Mouse (Mus musculus) layer of hippocampus, adult 11-12 months (tissue): ENCODE results near the gene Gm27029.
"Not testable (repeated sequence)": the region's sequence is repeated elsewhere in the genome, so short reads cannot be mapped to it uniquely, and the experiment has no call there.

ENCODE experiments used
- DNase-seq: peaks from one replicate; pipeline ENCODE4 v3.0.0; 2022; ENCODE audit warnings: low spot score

Gm27029 gene

GRCm38 (mm10) chr11:101424105-101424851 lies at the start of gene Gm27029:
Gene Gm27029, minus strand, starts transcription at chr11:101424796.
- no peak for DNase-seq

- DNase-seq, result no peak
Observed at GRCm38 (mm10) chr11:101474298-101474697, 49.7 kb upstream of the Gm27029 start.

GRCm38 (mm10) chr11:101473686-101474085 lies 49.1 kb upstream of the Gm27029 start:
- DNase-seq, result not testable (repeated sequence)

GRCm38 (mm10) chr11:101472336-101472735 lies 47.7 kb upstream of the Gm27029 start:
- peak; percentile 39 for DNase-seq

GRCm38 (mm10) chr11:101471926-101472325 lies 47.3 kb upstream of the Gm27029 start:
- DNase-seq, result no peak

- DNase-seq, result no peak
Observed at GRCm38 (mm10) chr11:101470206-101470605, 45.6 kb upstream of the Gm27029 start.

GRCm38 (mm10) chr11:101469155-101469554 lies 44.6 kb upstream of the Gm27029 start:
- no peak for DNase-seq

- no peak for DNase-seq
Observed at GRCm38 (mm10) chr11:101468731-101469130, 44.1 kb upstream of the Gm27029 start.

GRCm38 (mm10) chr11:101468263-101468688 lies 43.7 kb upstream of the Gm27029 start:
- DNase-seq, result peak; percentile 19

GRCm38 (mm10) chr11:101467477-101468262 lies 43.1 kb upstream of the Gm27029 start:
- peak; percentile 78 for DNase-seq

- not testable (repeated sequence) for DNase-seq
Observed at GRCm38 (mm10) chr11:101466552-101466950, 42.0 kb upstream of the Gm27029 start.

- DNase-seq, result peak; percentile 58
Observed at GRCm38 (mm10) chr11:101465869-101466551, 41.4 kb upstream of the Gm27029 start, which contains the start of gene Vat1. Gene Vat1, minus strand, starts transcription at chr11:101466230.

GRCm38 (mm10) chr11:101465101-101465868 lies 40.7 kb upstream of the Gm27029 start:
- DNase-seq, result peak; percentile 47

GRCm38 (mm10) chr11:101464211-101465100 lies 39.9 kb upstream of the Gm27029 start, which contains the start of gene Rnd2:
Gene Rnd2, plus strand, starts transcription at chr11:101464999.
- no peak for DNase-seq

- no peak for DNase-seq
Observed at GRCm38 (mm10) chr11:101462583-101463440, 38.2 kb upstream of the Gm27029 start.

- no peak for DNase-seq
Observed at GRCm38 (mm10) chr11:101462141-101462540, 37.5 kb upstream of the Gm27029 start.

GRCm38 (mm10) chr11:101460321-101460720 lies 35.7 kb upstream of the Gm27029 start:
- DNase-seq, result no peak

GRCm38 (mm10) chr11:101459716-101460115 lies 35.1 kb upstream of the Gm27029 start:
- DNase-seq, result no peak

GRCm38 (mm10) chr11:101458217-101458616 lies 33.6 kb upstream of the Gm27029 start:
- DNase-seq, result no peak

GRCm38 (mm10) chr11:101457631-101458030 lies 33.0 kb upstream of the Gm27029 start:
- no peak for DNase-seq
